Mouse (Mus musculus) heart, embryonic 11.5 days (tissue): ENCODE measurements at regions not wholly inside any gene's neighbourhood (a gene's known extent, or its start where the extent isn't known, plus 50 kb on each side); places are given as distances from the start of the nearest gene placed in this dataset.

ENCODE experiments used
- ATAC-seq: fragments of 200-750 bp; cut with Nextera tagmentation; replicated peaks from 2 replicates; pipeline ENCODE4 v1.8.0; 2017; ENCODE audit warnings: moderate library complexity; ENCODE audit not compliant: insufficient number of reproducible peaks, low FRiP score, low TSS enrichment
- H3K27ac ChIP-seq: fragments of 300-500 bp; sonication (generic); 2 replicates; pipeline ENCODE4 v1.5.1; 2014; ENCODE audit warnings: mild to moderate bottlenecking, low read depth, low read length
- H3K27me3 ChIP-seq: fragments of 300-500 bp; sonication (generic); 2 replicates; pipeline ENCODE4 v1.6.1; 2014; ENCODE audit warnings: mild to moderate bottlenecking, low read length, mixed read lengths; ENCODE audit not compliant: control insufficient read depth, insufficient read depth
- H3K36me3 ChIP-seq: fragments of 300-500 bp; sonication (generic); 2 replicates; pipeline ENCODE4 v1.6.1; 2014; ENCODE audit warnings: mild to moderate bottlenecking, low read length, moderate library complexity, mixed read lengths; ENCODE audit not compliant: control insufficient read depth, insufficient read depth
- H3K4me1 ChIP-seq: fragments of 300-500 bp; sonication (generic); 2 replicates; pipeline ENCODE4 v1.6.1; 2014; ENCODE audit warnings: low read length; ENCODE audit not compliant: control insufficient read depth, insufficient read depth
- H3K4me2 ChIP-seq: fragments of 300-500 bp; sonication (generic); 2 replicates; pipeline ENCODE4 v1.6.1; 2014; ENCODE audit warnings: mild to moderate bottlenecking, moderate library complexity
- H3K4me3 ChIP-seq: fragments of 300-500 bp; sonication (generic); 2 replicates; pipeline ENCODE4 v1.5.1; 2014; ENCODE audit warnings: low read depth, low read length
- H3K9ac ChIP-seq: fragments of 300-500 bp; sonication (generic); 2 replicates; pipeline ENCODE4 v1.6.1; 2014; ENCODE audit warnings: mild to moderate bottlenecking, low read depth, low read length, moderate library complexity
- H3K9me3 ChIP-seq: fragments of 300-500 bp; sonication (generic); replicated peaks from 2 replicates; pipeline ENCODE4 v1.6.1; 2016; ENCODE audit warnings: low read length; ENCODE audit not compliant: control insufficient read depth
- WGBS: fragments of 180-500 bp; shearing (Covaris S2); extraction: QIAGEN DNeasy Blood & Tissue Kit; methylation state at CpG from one replicate; pipeline ENCODE4 v1.1.7; 2014; ENCODE audit not compliant: insufficient replicate concordance; 5-methylcytosine and 5-hydroxymethylcytosine counted together

DNA sequence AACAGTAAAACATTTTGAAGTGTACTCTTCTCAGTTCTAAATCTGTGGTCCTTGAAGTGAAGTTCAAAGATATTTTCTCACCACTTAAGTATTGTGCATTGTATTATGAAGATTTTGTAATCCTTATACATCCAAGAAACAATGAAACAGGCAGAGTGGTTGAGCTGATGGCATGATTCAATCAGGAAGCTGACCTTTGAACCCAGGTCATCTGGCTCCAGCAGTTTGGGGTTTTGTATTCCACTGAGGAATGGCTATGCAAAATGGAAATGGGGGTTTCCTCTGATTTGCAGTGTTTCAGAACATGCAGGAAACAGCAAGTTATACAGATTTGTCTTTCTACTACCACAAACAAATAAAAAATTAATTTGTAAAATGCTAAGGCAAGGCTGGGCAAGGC lies 836.2 kb upstream of the Sox9 start:
- no peak overlapping the region for H3K9ac ChIP-seq
- H3K27me3 ChIP-seq: no peaks in the 10 kb centered on the region
- H3K4me1 ChIP-seq: no peaks in the 10 kb centered on the region; the same call in 1 of the 2 replicates
- H3K27ac ChIP-seq: no peak overlapping the region
- no peaks in the 10 kb centered on the region for H3K9me3 ChIP-seq
- no peak for ATAC-seq
- H3K36me3 ChIP-seq: no peaks in the 10 kb centered on the region
- no peak overlapping the region for H3K4me3 ChIP-seq
- H3K4me2 ChIP-seq: no peak overlapping the region

DNA sequence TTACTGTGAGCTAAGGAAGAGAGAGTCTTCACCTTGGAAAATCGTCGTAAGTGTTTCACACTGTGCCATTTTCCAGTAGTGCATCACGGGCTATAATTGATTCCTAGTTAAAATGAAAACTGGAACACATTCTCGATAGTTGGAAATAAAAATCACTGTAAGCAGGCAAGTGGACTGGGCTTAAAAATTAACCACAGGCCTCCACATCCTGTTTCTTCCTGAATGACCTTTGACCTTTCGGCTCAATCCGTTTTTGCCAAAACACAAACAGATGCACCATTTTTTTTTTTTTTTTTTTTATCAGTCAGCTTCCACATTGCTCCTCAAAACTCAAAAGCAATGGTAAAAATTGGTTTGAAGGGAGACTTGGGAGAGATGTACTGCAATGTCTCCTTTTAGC lies 834.4 kb upstream of the Sox9 start:
- H3K27me3 ChIP-seq: no peaks in the 10 kb centered on the region
- H3K9me3 ChIP-seq: no peaks in the 10 kb centered on the region
- WGBS: 86% methylated on average over 6 of the region's 6 CpGs
- no peak for ATAC-seq
- no peaks in the 10 kb centered on the region for H3K36me3 ChIP-seq
- no peak overlapping the region for H3K4me3 ChIP-seq
- H3K4me1 ChIP-seq: no peaks in the 10 kb centered on the region; the same call in 1 of the 2 replicates
- H3K27ac ChIP-seq: no peak overlapping the region
- no peak overlapping the region for H3K9ac ChIP-seq
- no peak overlapping the region for H3K4me2 ChIP-seq

DNA sequence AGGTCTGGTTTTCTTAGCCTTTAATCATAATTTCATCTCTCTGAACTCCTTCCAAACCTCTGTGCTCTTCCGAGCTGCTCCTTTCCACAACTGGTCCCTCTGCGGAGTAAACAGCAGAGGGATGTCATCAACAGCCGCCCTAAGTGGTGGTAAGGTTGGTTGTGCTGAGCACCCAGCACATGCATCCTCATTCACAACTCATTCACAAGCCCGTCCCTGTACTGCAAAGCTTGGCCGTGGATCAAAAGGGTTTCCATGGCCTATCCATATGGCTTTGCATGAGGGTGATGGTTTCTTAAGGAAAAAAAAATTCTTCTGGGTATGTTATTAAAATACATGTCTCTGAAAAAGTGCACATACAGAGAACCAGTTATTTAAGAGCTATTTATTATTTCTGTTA lies 828.6 kb upstream of the Sox9 start:
- H3K27me3 ChIP-seq: no peaks in the 10 kb centered on the region
- no peak overlapping the region for H3K4me2 ChIP-seq
- no peaks in the 10 kb centered on the region for H3K9me3 ChIP-seq
- H3K36me3 ChIP-seq: no peaks in the 10 kb centered on the region
- no peaks in the 10 kb centered on the region for H3K4me1 ChIP-seq
- ATAC-seq: no peak
- WGBS: 57% methylated on average over 5 of the region's 5 CpGs
- no peak overlapping the region for H3K4me3 ChIP-seq
- no peak overlapping the region for H3K27ac ChIP-seq
- H3K9ac ChIP-seq: no peak overlapping the region

DNA sequence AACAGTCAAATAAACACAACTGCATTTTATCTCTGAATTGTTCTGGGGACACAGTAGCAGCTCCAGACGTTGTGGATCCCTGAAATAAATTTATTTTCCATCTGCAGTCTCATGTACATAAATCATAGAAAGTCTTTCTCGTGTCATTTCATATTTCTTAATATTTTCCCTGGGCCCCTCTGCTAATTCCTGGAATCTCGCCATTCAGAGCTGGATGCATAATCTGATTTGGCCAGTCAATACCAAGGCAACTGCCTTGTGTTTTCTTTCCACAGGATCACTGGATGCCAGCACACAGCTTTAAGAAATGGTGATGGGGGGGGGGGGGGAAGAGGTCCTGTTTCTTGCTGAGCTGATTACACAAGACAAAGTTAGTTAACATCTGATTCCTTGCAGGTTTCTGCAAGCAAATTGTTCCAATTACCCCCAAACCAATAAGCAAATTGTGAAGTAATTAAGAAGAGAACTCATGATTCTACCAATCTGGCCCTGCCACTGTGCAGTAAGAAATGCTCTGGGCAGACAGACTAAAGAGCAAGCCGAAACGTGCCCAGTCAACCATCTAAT lies 824.2 kb upstream of the Sox9 start:
- 71% methylated on average over 5 of the region's 5 CpGs for WGBS
- ATAC-seq: no peak

DNA sequence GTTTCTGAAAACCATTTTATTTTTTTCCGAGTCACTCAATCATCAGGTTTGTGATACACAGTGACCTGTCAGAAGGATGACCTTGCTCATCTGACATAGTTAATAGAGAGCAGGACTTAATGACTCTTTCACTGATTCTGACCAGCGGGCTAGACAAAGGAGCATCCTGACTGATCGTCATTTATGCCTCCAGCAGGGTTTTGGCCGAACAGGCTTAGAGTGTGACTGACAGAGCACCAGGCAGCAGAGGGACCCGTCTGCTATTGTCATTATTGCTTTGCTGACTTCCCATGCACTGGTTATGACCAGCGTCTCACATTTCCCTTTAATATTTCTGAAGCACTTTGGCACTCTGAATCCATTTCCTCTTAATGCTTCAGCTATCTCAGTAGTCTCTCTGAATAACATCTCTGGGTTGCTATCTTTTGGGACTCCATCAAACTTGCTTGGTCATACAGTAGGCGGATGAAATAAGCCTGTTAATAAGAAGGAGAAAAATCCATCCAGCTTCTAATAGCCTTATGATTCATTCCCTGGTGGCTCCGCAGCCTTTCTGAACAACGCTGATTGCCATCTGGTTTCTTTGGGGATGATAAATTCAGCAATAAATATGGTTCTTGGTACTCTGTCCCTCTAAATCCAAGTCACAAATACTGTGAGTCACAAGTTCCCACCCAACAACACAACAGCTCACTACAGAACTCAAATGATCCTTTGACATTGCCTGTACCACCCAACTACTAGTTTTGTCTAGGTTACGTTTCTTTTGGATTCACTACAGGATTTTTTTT lies 820.8 kb upstream of the Sox9 start:
- no peaks in the 10 kb centered on the region for H3K4me1 ChIP-seq
- ATAC-seq: no peak
- H3K4me2 ChIP-seq: no peak overlapping the region
- no peaks in the 10 kb centered on the region for H3K27me3 ChIP-seq
- no peaks in the 10 kb centered on the region for H3K36me3 ChIP-seq
- no peak overlapping the region for H3K27ac ChIP-seq
- 73% methylated on average over 10 of the region's 10 CpGs for WGBS
- no peak overlapping the region for H3K9ac ChIP-seq
- no peak overlapping the region for H3K4me3 ChIP-seq
- H3K9me3 ChIP-seq: no peaks in the 10 kb centered on the region

More for the DNA sequence above, 824.2 kb upstream of the Sox9 start:
- Histone ChIP-seq H3K4me2 (no peak overlapping the region), H3K36me3 (no peaks in the 10 kb centered on the region), H3K27me3 (no peaks in the 10 kb centered on the region), H3K4me1 (no peaks in the 10 kb centered on the region), H3K27ac (no peak overlapping the region), H3K9ac (no peak overlapping the region), H3K4me3 (no peak overlapping the region), H3K9me3 (no peaks in the 10 kb centered on the region)

DNA sequence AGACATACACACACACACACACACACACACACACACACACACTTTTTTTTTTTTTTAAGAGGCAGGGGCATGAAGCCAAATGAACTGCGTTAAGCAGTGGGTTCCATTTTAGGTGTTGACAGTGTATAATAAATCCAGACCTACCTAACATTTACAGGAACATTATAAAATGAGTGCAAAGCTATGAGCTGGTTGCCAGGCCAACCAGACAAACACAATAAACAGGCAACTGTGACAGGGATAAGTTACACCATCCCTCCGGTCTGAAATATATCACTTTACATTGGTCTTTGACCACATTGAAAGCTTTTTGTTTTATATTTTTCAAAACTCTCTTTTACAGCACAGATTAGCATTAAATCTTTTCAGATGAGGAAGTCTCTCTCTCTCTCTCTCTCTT lies 820.2 kb upstream of the Sox9 start:
- 63% methylated on average over 2 of the region's 2 CpGs for WGBS
- Histone ChIP-seq H3K27me3 (no peaks in the 10 kb centered on the region), H3K9ac (no peak overlapping the region), H3K27ac (no peak overlapping the region), H3K4me1 (no peaks in the 10 kb centered on the region), H3K4me2 (no peak overlapping the region), H3K4me3 (no peak overlapping the region), H3K9me3 (no peaks in the 10 kb centered on the region), H3K36me3 (no peaks in the 10 kb centered on the region)
- ATAC-seq: no peak

DNA sequence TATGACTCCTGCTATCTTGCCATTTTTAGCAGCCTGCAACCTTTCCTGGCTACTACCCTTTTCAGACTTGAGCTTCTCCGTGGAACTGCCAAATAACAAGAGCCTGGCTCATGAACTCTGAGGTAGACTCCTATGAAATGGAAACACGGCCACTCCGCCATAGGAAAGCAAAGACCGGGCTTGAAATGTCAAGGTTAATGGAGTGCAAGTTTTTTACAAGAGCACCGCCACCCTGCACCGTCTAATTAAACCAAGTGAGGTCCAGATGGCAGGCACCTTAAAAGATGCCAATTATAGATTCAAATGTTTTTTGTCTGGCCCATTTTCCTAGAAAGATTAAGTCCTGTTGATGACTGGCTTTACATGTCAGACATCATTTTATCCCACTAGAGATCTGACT lies 818.0 kb upstream of the Sox9 start:
- Histone ChIP-seq H3K27ac (no peak overlapping the region), H3K4me1 (no peaks in the 10 kb centered on the region), H3K27me3 (no peaks in the 10 kb centered on the region), H3K9ac (no peak overlapping the region), H3K4me2 (no peak overlapping the region), H3K36me3 (no peaks in the 10 kb centered on the region), H3K9me3 (no peaks in the 10 kb centered on the region), H3K4me3 (no peak overlapping the region)
- 84% methylated on average over 6 of the region's 6 CpGs for WGBS
- ATAC-seq: no peak

DNA sequence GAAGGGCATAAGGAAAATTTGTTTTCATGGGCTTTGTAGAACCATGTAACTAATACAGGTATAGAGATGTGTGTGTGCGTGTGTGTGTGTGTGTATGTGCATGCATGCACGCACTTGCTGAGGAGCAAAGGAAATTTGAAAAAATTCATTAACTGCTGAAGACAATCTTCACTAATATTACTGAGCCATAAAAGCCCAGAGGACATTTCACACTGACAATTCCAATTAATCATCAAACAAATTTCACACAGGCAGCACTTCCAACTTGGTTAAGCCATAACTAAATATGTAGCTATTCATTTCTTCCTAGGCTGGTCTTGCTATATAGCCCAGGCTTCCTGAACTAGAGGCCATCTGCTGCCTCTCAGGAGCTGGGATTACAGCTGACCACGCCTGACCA lies 815.6 kb upstream of the Sox9 start:
- no peak for ATAC-seq
- H3K9ac ChIP-seq: no peak overlapping the region
- no peak overlapping the region for H3K4me2 ChIP-seq
- no peak overlapping the region for H3K4me3 ChIP-seq
- H3K9me3 ChIP-seq: no peaks in the 10 kb centered on the region
- no peak overlapping the region for H3K27ac ChIP-seq
- no peaks in the 10 kb centered on the region for H3K27me3 ChIP-seq
- 87% methylated on average over 3 of the region's 3 CpGs for WGBS
- no peaks in the 10 kb centered on the region for H3K36me3 ChIP-seq
- H3K4me1 ChIP-seq: no peaks in the 10 kb centered on the region

DNA sequence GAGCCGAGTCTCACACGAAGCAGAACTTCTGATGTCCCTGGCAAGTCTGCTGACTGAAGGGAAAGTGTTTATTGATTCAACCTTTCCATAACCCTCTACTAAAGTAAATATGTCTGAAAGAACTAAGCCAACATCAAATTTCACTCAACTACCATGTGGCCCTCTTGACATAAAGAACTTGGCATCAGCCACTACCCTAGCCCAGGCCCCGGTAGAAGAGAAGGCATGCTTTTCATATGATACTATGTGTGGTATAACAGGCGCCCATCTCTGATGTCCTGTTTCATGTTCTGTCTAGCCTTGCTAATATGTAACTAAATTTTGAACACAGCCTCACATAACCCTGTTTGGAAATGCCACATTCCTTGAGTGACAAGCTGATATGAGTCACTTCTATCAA lies 811.0 kb upstream of the Sox9 start:
- H3K9me3 ChIP-seq: no peaks in the 10 kb centered on the region
- no peak overlapping the region for H3K4me2 ChIP-seq
- H3K4me1 ChIP-seq: no peaks in the 10 kb centered on the region
- H3K36me3 ChIP-seq: no peaks in the 10 kb centered on the region
- H3K4me3 ChIP-seq: no peak overlapping the region
- no peak overlapping the region for H3K9ac ChIP-seq
- H3K27me3 ChIP-seq: no peaks in the 10 kb centered on the region
- no peak for ATAC-seq
- WGBS: 73% methylated on average over 4 of the region's 4 CpGs
- H3K27ac ChIP-seq: no peak overlapping the region
